Mouse (Mus musculus) left cerebral cortex, postnatal 10 days (tissue): ENCODE measurements around the gene Ldb3. TPM values are rescaled to one million over a fixed set of nuclear protein-coding genes. Genes with fewer than 3 reads are reported as not detected.

ENCODE experiments used
- DNase-seq, 2 experiments: peaks; one replicate each; pipeline ENCODE4 v3.0.0; 2021 to 2022; ENCODE audit warnings: low spot score in 2 of 2, mixed read lengths in 1 of 2; ENCODE audit errors: extremely low spot score in 1 of 2
- intact Hi-C: fragments of 180-260 bp; cut with DNase I; formaldehyde crosslinking; loops from one replicate; pipeline ENCODE4 v1.15.1; 2025
- total RNA-seq, 2 experiments: library from RNA; stranded (reverse); gene quantifications; 2 replicates each; pipeline ENCODE4 v1.2.3; 2021

Gene Ldb3
- total RNA-seq, 2 experiments from 2014 or later = 1.5 to 2.0 TPM

DNA sequence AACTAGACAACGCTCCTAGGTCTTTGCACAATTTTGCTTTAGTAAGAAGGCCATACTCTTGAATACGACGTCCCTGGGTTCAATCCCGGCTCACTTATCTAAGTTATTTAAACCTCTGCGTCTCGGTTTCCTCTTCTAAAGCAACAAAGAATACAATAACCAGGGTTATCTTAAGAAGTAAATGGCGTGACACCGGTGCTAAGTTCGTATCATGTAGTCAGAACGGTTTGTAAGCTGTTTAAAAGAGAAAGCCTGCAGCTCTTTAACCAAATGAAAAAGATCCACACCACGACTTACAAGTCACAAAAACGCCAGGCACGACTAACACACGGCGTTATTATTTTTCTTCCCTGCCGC lies 87.1 kb downstream of the Ldb3 start:
- DNase-seq = no peak
- intact Hi-C loops = loop anchor here (5.0 kb wide), 2 partner anchors 34 to 46 kb away; no protein-coding TSS in a partner anchor

DNA sequence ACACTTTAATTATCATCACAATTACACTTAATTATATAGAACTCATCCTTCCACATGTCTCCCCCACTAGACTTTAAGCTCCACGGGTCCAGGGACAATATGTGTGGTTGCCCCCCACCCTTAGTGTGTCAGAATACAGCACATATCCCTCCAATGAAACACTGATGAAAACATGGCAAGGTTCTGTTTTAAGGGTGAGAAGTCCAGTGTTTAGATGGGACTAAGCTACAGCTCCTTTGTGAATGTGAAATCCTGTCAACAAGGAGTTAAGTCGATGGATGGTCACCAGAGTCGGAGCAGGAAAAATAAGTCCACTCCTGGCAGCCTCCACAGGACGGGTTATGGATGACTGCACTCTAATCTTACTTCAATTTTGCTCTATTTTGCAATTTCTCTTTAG lies 88.2 kb downstream of the Ldb3 start:
- DNase-seq = no peak
- intact Hi-C loops = loop anchor here (5.0 kb wide), 2 partner anchors 33 to 47 kb away; no protein-coding TSS in a partner anchor

DNA sequence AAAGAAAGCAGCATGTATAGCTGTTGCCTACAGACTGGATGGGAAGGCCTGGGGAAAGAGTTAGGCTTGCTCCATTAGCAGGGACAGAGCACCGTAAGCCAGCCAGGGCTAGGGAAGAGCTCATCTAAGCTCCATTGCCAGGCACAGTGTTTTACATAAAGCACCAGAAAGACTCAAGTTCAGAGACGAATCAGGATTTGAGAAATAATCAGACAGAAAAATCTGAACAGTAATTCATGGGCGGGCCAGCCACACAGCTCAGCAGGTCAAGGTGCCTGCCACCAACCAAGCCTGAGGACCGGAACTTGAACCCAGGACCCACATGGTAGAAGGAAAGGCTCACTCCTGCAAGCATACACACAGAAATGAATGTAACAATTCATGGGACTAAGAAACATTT lies 88.8 kb downstream of the Ldb3 start:
- intact Hi-C loops = loop anchor here (5.0 kb wide), 2 partner anchors 32 to 48 kb away; no protein-coding TSS in a partner anchor
- DNase-seq = no peak

DNA sequence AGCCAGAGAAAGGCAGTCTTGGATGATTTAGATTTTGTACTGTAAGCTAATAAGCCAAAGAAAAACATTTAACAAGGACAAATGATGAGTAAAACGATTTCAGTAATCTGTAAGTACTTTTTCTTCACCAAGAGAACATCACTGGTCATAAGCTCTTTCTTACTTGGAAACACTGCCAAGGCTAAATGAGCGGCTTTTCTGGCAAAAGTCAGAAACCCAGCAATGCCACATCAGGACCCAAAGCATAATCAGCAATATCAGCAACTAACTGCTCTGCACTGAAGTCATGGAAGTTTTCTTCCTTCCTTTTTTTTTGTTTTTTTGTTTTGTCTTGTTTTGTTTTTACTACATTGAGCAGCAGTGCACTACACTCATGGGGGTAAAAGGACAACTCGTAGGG lies 91.1 kb downstream of the Ldb3 start:
- DNase-seq = no peak
- intact Hi-C loops = no loop called here

DNA sequence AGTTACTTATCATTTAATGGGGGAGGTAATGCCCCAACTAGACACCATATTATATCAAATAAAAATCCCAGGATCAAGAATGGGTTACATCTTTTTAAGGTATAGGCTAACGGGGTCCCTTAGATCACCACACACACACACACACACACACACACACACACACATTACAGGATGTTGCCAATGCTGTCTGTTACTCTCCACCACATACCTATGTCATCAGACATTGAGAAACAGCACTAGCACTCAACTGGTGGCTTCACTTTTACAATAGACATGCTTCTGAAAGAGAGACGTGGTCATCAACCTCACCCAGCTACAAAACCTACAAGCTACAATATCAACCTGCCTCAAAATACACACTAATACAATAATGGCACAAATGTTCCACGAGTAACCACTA lies 94.8 kb downstream of the Ldb3 start:
- intact Hi-C loops = no loop called here
- no peak for DNase-seq

DNA sequence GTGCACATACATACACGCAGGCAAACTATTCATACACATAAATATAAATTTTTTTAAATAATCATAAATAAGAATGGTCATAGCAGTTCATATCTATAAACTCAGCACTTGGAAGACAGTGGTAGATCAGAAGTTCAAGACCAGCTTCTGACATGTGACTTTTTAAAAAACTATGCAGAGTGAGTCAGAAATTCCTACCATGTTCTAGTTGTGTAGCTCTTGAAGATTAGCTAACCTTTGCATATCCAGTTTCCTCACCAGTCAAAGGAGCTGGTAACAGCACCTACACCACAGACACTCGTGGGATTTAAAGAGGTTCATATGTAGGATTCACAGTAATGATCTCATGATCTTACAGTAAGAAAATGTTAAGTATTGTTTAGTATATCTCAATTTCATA lies 95.8 kb downstream of the Ldb3 start:
- intact Hi-C loops = no loop called here

DNA sequence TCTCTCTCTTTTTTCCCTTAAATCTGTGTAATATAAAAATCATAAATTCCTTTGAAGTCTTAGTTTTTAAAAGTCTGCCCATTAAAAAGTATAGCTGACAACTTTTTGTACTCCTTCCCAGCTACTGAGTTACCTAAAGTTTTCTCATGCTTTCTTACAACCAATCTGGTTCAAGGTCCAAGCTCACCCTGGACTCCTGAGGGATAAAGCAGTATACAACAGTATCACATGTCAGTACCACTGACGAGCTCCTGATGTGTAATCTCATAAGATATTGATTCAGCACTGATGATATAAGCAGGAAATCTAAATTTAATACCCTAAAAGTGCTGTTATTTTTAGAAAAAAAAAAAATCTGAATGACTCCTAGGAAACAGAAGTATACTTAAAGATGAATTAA lies 97.5 kb downstream of the Ldb3 start:
- intact Hi-C loops = no loop called here
- DNase-seq = no peak

More for the DNA sequence above, 95.8 kb downstream of the Ldb3 start:
- DNase-seq = no peak

DNA sequence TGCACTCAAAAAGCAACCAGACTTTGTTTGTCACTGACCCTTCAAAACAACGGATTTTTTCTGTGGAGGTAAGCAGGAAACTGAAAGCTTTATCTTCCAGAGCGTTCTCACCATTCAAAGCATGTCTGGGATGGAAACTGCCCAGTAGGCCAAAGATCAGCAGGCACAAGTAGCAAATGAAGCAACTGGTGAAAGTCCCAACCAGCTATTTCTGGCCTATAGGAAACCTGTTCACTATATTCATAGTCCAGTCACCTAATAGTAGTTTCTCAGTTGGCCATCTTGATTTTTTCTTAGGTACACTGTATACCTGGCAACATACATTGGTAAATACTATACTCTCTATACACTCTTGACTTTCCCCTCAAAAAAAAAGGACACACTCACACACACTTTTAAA lies 98.6 kb downstream of the Ldb3 start:
- DNase-seq = no peak
- intact Hi-C loops = no loop called here

DNA sequence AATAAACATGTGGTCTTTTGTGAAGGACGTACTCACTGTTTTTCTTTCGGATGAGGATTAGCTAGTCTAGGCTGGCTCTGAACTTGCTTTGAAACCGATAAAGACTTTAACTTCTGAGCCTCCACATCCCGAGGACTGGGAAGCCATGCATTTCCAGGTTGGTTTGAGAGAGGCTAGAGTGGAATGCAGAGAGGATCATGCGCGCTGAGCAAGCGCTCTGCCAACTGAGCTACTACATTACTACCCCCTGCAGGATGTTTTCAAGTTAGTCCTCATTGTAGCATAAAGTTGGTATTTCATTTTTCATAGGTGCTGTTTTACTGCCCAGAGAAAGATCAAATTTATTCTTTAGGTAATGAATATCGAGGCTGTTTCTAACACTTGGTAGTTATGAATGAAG lies 102.3 kb downstream of the Ldb3 start:
- intact Hi-C loops = no loop called here
- DNase-seq = no peak

DNA sequence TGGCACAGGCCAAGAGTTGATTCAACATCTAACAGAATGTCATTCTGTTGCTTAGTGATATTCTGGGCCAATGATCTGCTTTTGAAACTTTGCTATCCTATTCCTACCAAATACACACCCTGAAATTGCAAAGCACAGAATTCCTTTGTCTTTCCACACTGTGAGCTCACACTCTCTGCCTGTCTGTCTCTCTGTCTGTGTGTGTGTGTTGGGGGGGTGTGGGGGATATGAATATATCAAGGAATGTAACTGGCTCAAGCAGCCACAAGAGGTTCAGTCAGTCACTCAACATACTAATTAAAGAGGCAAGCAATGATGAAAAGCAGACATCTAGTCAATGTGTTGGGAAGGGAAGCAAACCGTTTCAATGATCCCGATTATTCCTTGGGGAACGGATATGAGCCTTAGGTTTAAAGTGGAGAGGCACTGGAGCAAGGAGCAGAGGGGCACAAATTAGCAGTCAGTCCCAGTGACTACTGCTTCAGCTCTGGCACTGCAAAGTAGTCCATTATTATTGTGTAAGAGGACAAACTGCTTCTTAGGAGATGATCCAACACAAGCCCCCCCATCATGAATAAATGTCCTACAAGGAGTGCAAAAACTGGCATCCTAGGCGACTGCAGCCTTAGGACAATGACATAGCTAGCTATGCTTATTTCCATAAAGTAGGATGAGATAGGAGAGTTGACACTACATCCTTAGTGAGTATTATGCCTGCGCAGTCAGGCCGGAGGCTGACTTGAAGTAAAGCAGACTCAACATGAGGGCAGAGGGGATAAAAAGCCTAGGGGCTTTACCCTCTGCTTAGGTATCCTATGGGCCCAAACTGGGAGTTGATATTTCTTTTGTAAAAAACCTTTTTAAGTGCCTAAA lies 104.8 kb downstream of the Ldb3 start:
- intact Hi-C loops = no loop called here

More for the DNA sequence above, 104.8 kb downstream of the Ldb3 start:
- no peak for DNase-seq

Other genes starting within 250 kb of the Ldb3 start
- gene Fam25c, start 233.2 kb downstream of the Ldb3 start, total RNA-seq = 1 to 10 TPM in 1 of 2 experiments, not detected in 1; 1.0 TPM
- 1 to 10 TPM; 1.4 to 2.0 TPM for gene Sncg, start 213.9 kb downstream of the Ldb3 start, total RNA-seq
- gene Mmrn2, start 213.2 kb downstream of the Ldb3 start, total RNA-seq = 1 to 10 TPM; 3.8 to 5.1 TPM
- gene Bmpr1a, start 85.3 kb downstream of the Ldb3 start, total RNA-seq = 10 to 100 TPM; 34.7 to 37.3 TPM
- gene 9230112D13Rik, start 65.9 kb downstream of the Ldb3 start, total RNA-seq = not detected
- not detected for gene Opn4, start 11.5 kb upstream of the Ldb3 start, total RNA-seq
- gene Wapl, start 85.2 kb upstream of the Ldb3 start, total RNA-seq = 10 to 100 TPM; 31.8 to 33.3 TPM
- 10 to 100 TPM; 48.2 to 49.7 TPM for gene Grid1, start 231.4 kb upstream of the Ldb3 start, total RNA-seq